Mouse (Mus musculus) T-helper 2 cell (primary cell): ENCODE measurements around the gene Xrcc4.

Source experiments
- in situ Hi-C: fragments of 300-600 bp; cut with MboI, MseI; formaldehyde crosslinking; loops from one replicate; pipeline ENCODE4 v1.15.1; 2025; ENCODE audit warnings: high pct_unique_total_duplicates

Gene Xrcc4

GRCm38 (mm10) chr13:89740243-89741115 lies 348.9 kb downstream of the Xrcc4 start:
- in situ Hi-C loops, result loop anchor here (5.0 kb wide), 1 partner anchor 312 kb away; no protein-coding TSS in a partner anchor

GRCm38 (mm10) chr13:89739696-89740242 lies 349.6 kb downstream of the Xrcc4 start:
- in situ Hi-C loops, result loop anchor here (5.0 kb wide), 1 partner anchor 313 kb away; no protein-coding TSS in a partner anchor

GRCm38 (mm10) chr13:89738776-89739695 lies 350.4 kb downstream of the Xrcc4 start:
- in situ Hi-C loops, result no loop called here

GRCm38 (mm10) chr13:89738275-89738674 lies 351.1 kb downstream of the Xrcc4 start:
- in situ Hi-C loops, result no loop called here

- in situ Hi-C loops, result no loop called here
Measured at GRCm38 (mm10) chr13:89735111-89735510, 354.3 kb downstream of the Xrcc4 start.

DNA sequence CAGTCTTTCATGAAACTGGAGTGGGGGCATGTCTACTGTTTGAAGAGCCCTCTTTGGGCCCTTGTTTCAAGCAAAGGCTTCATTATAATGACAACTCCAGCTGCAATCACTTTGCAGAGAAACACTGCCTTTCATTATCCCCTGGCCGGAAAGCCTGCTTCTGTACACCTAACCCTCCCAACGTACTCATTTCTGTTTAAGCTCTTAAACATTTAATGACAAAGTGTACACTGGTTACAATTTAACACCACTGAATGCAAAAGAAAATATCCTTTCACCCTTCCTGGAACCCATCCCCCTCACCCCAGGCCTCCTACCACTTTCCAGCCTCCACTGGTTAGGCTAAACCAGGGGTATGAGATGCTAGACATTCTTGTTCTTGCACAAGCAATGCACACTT lies 362.9 kb downstream of the Xrcc4 start:
- in situ Hi-C loops, result no loop called here
